Mouse (Mus musculus) large intestine, adult 2 months (tissue): Measurements from ENCODE around the gene Map2k5. TPM values are rescaled to one million over a fixed set of nuclear protein-coding genes. Genes with fewer than 3 reads are reported as not detected.

Source experiments
- DNase-seq: peaks from one replicate; pipeline ENCODE4 v3.0.0-alpha.2; 2012; ENCODE audit warnings: low read depth, low spot score
- WGBS: fragments of 180-500 bp; shearing (Covaris S2); methylation state at CpG from one replicate; pipeline ENCODE4 v1.1.7; 2018; 5-methylcytosine and 5-hydroxymethylcytosine counted together
- polyA plus RNA-seq: library from polyadenylated mRNA; depleted of rRNA; stranded (reverse); fragments of >200 nt; gene quantifications from 2 replicates; pipeline ENCODE4 v1.2.3, GENCODE M21; 2012

Map2k5 gene
- polyA plus RNA-seq, 1 experiment = 13.3 TPM

GRCm38 (mm10) chr9:63201376-63202323 is 176.1 kb downstream of the Map2k5 start:
- no peak for DNase-seq
- 84% methylated on average over 15 of the region's 15 CpGs for WGBS

GRCm38 (mm10) chr9:63197252-63197651 is 180.4 kb downstream of the Map2k5 start:
- WGBS = 36% methylated on average over 8 of the region's 8 CpGs
- no peak for DNase-seq

- no peak for DNase-seq
- 74% methylated on average over 8 of the region's 8 CpGs for WGBS
These were observed 181.5 kb downstream of the Map2k5 start for GRCm38 (mm10) chr9:63196114-63196682.

GRCm38 (mm10) chr9:63195523-63195922 is 182.2 kb downstream of the Map2k5 start:
- DNase-seq = no peak
- 82% methylated on average over 4 of the region's 4 CpGs for WGBS

GRCm38 (mm10) chr9:63194791-63195190 is 182.9 kb downstream of the Map2k5 start:
- DNase-seq = no peak
- WGBS = 83% methylated on average over 9 of the region's 9 CpGs

- DNase-seq = no peak
- WGBS = 89% methylated on average over 4 of the region's 4 CpGs
These were observed 184.9 kb downstream of the Map2k5 start for GRCm38 (mm10) chr9:63192809-63193208.

GRCm38 (mm10) chr9:63187310-63187709 is 190.4 kb downstream of the Map2k5 start:
- DNase-seq = no peak
- WGBS = 64% methylated on average over 7 of the region's 7 CpGs

- WGBS = 66% methylated on average over 7 of the region's 7 CpGs
- DNase-seq = no peak
These were observed 192.5 kb downstream of the Map2k5 start for GRCm38 (mm10) chr9:63185249-63185648.

- no peak for DNase-seq
These were observed 193.8 kb downstream of the Map2k5 start for GRCm38 (mm10) chr9:63183864-63184263.

GRCm38 (mm10) chr9:63182306-63182960 is 195.3 kb downstream of the Map2k5 start:
- DNase-seq = no peak

More at GRCm38 (mm10) chr9:63183864-63184263, 193.8 kb downstream of the Map2k5 start:
- 65% methylated on average over 7 of the region's 7 CpGs for WGBS

GRCm38 (mm10) chr9:63181337-63182178 is 196.1 kb downstream of the Map2k5 start:
- WGBS = 88% methylated on average over 11 of the region's 11 CpGs

More at GRCm38 (mm10) chr9:63182306-63182960, 195.3 kb downstream of the Map2k5 start:
- WGBS = 87% methylated on average over 14 of the region's 14 CpGs

GRCm38 (mm10) chr9:63178296-63178695 is 199.4 kb downstream of the Map2k5 start:
- no peak for DNase-seq
- WGBS = 68% methylated on average over 8 of the region's 8 CpGs

More at GRCm38 (mm10) chr9:63181337-63182178, 196.1 kb downstream of the Map2k5 start:
- no peak for DNase-seq

GRCm38 (mm10) chr9:63174001-63174721 is 203.5 kb downstream of the Map2k5 start:
- no peak for DNase-seq

GRCm38 (mm10) chr9:63171951-63172350 is 205.8 kb downstream of the Map2k5 start:
- no peak for DNase-seq
- WGBS = 39% methylated on average over 2 of the region's 2 CpGs

More at GRCm38 (mm10) chr9:63174001-63174721, 203.5 kb downstream of the Map2k5 start:
- 91% methylated on average over 8 of the region's 8 CpGs for WGBS

- 96% methylated on average over 1 of the region's 1 CpGs for WGBS
- no peak for DNase-seq
These were observed 208.6 kb downstream of the Map2k5 start for GRCm38 (mm10) chr9:63169127-63169526.

GRCm38 (mm10) chr9:63165070-63165469 is 212.6 kb downstream of the Map2k5 start:
- 71% methylated on average over 9 of the region's 9 CpGs for WGBS
- no peak for DNase-seq

GRCm38 (mm10) chr9:63163756-63164155 is 213.9 kb downstream of the Map2k5 start:
- WGBS = 60% methylated on average over 8 of the region's 8 CpGs
- no peak for DNase-seq

- no peak for DNase-seq
- WGBS = 42% methylated on average over 14 of the region's 14 CpGs
These were observed 225.8 kb downstream of the Map2k5 start for GRCm38 (mm10) chr9:63151949-63152348.
